Mouse (Mus musculus): ENCODE measurements around the gene Trim24. TPM values are rescaled to one million over a fixed set of nuclear protein-coding genes. Genes with fewer than 3 reads are reported as not detected.

The Trim24 gene
- polyA plus RNA-seq, 1 experiment from 2014 or later = 15.1 TPM

- DNase-seq (ENCODE audit: low spot score) (no peak), ATAC-seq (replicated peaks; ENCODE audit: low FRiP score) (no peak)
- Histone ChIP-seq H3K27me3 (replicated peaks; ENCODE audit: control insufficient read depth, insufficient read depth, low read length) (no peaks in the 10 kb centered on the region), H3K9ac (ENCODE audit: low read depth, low read length) (no peak overlapping the region), H3K27ac (ENCODE audit: low read depth, low read length) (no peak overlapping the region), H3K4me1 (replicated peaks; ENCODE audit: control insufficient read depth, insufficient read depth, low read length) (no peaks in the 10 kb centered on the region), H3K36me3 (ENCODE audit: control insufficient read depth, insufficient read depth, low read length) (peaks cover 13% of the 10 kb centered on the region), H3K4me3 (ENCODE audit: low read depth, low read length) (no peak overlapping the region), H3K4me2 (no peak overlapping the region), H3K9me3 (ENCODE audit: control insufficient read depth, low read length) (no peaks in the 10 kb centered on the region)
- WGBS = 95% methylated on average over 1 of the region's 1 CpGs
Observed at GRCm38 (mm10) chr6:37926751-37927150, 56.1 kb downstream of the Trim24 start.

GRCm38 (mm10) chr6:37936498-37936897 is 65.9 kb downstream of the Trim24 start:
- no peak for ATAC-seq (replicated peaks; ENCODE audit: low FRiP score)
- H3K36me3 ChIP-seq (ENCODE audit: control insufficient read depth, insufficient read depth, low read length) = peaks cover 4% of the 10 kb centered on the region; the same call in 1 of the 2 replicates
- 73% methylated on average over 6 of the region's 6 CpGs for WGBS

DNA sequence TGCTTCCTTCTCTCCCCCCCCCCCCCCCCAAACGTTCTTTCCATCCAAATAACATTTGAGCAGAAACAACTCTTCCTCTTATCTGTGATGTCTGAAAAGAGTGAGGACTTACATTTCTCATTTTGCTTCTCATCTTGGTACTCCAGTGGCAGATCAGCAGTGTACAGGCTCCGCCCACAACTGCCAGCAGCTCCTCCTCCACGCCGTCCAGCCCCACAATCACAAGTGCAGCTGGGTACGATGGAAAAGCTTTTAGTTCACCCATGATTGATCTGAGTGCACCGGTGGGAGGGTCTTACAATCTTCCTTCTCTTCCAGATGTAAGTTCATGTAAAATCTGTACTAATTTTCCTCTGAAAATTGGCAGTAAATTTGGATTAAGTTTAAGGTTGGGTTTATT is 80.7 kb downstream of the Trim24 start:
- no peak for ATAC-seq (replicated peaks; ENCODE audit: low FRiP score)
- DNase-seq (ENCODE audit: low spot score) = no peak
- 82% methylated on average over 6 of the region's 6 CpGs for WGBS
- Histone ChIP-seq H3K4me2 (no peak overlapping the region), H3K27me3 (replicated peaks; ENCODE audit: control insufficient read depth, insufficient read depth, low read length) (no peaks in the 10 kb centered on the region), H3K9ac (ENCODE audit: low read depth, low read length) (no peak overlapping the region), H3K9me3 (ENCODE audit: control insufficient read depth, low read length) (no peaks in the 10 kb centered on the region), H3K4me3 (ENCODE audit: low read depth, low read length) (no peak overlapping the region), H3K27ac (ENCODE audit: low read depth, low read length) (no peak overlapping the region), H3K36me3 (ENCODE audit: control insufficient read depth, insufficient read depth, low read length) (peaks cover 8% of the 10 kb centered on the region), H3K4me1 (replicated peaks; ENCODE audit: control insufficient read depth, insufficient read depth, low read length) (no peaks in the 10 kb centered on the region)

More at GRCm38 (mm10) chr6:37936498-37936897, 65.9 kb downstream of the Trim24 start:
- H3K27ac ChIP-seq (ENCODE audit: low read depth, low read length) = no peak overlapping the region
- no peak for DNase-seq (ENCODE audit: low spot score)
- H3K4me1 ChIP-seq (replicated peaks; ENCODE audit: control insufficient read depth, insufficient read depth, low read length) = no peaks in the 10 kb centered on the region
- H3K9me3 ChIP-seq (ENCODE audit: control insufficient read depth, low read length) = no peaks in the 10 kb centered on the region
- no peak overlapping the region for H3K4me2 ChIP-seq
- H3K9ac ChIP-seq (ENCODE audit: low read depth, low read length) = no peak overlapping the region
- no peaks in the 10 kb centered on the region for H3K27me3 ChIP-seq (replicated peaks; ENCODE audit: control insufficient read depth, insufficient read depth, low read length)
- no peak overlapping the region for H3K4me3 ChIP-seq (ENCODE audit: low read depth, low read length)

DNA sequence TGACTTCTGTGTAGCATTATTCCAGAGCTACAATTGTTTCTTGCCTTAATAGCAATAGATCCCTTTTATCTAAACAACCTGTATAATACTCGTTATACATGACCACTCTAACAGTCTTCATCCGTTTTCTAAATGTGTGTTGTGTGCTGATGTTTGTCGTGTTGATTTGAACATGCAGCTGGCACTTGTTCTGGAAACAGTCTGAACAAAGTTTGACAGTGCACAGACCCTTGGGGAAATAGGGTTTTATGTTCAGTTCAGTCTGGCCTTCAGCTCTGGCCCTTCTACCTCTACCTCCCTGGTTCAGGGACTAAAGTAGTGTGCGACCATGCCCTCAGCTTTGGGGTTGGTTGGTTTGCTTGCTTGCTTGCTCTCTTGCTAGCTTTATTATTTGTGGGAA is 96.8 kb downstream of the Trim24 start:
- Histone ChIP-seq H3K4me1 (replicated peaks; ENCODE audit: control insufficient read depth, insufficient read depth, low read length) (no peaks in the 10 kb centered on the region), H3K9me3 (ENCODE audit: control insufficient read depth, low read length) (no peaks in the 10 kb centered on the region), H3K36me3 (ENCODE audit: control insufficient read depth, insufficient read depth, low read length) (peaks cover 25% of the 10 kb centered on the region), H3K27me3 (replicated peaks; ENCODE audit: control insufficient read depth, insufficient read depth, low read length) (no peaks in the 10 kb centered on the region), H3K4me2 (no peak overlapping the region), H3K9ac (ENCODE audit: low read depth, low read length) (no peak overlapping the region), H3K27ac (ENCODE audit: low read depth, low read length) (no peak overlapping the region), H3K4me3 (ENCODE audit: low read depth, low read length) (no peak overlapping the region)
- ATAC-seq (replicated peaks; ENCODE audit: low FRiP score) (no peak), DNase-seq (ENCODE audit: low spot score) (no peak)
- WGBS = 88% methylated on average over 4 of the region's 4 CpGs

DNA sequence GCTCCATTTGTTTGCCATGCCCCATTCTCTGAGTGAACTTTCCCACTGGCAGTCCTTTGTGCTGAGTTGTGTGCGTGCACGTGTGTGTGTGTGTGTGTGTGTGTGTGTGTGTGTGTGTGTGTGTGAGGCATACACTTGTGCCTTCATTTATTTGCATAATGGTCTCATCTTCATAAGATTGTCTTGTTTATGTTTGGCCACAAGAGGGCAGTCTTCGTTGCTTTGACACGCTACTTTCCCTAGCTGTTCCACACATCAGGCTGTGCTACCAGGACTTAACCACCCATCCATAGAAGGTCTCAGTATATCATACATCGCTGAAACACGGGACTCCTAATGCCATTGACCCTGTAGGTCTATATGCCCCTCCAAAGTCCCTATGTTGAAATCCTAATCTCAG is 136.8 kb downstream of the Trim24 start:
- 6% methylated on average over 6 of the region's 6 CpGs for WGBS

DNA sequence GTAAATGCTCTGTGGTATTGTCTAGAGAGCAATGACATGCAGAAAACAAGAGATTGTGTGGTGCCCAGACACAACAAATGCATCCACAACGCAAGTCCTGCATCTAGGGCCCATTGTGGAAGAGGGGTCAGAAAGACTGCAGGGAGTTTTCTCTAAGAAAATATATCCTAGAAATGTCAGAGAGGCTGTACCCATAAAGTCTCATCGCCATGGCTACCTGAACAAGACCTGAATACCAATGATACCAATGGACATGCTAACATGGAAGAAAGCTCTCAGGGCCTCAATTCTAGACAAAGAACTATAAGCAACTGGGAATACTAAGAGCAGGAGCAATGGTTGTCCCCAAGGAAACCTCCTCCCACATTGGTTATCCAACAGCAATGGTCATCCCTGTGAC is 142.2 kb downstream of the Trim24 start:
- H3K27me3 ChIP-seq (replicated peaks; ENCODE audit: control insufficient read depth, insufficient read depth, low read length) = no peaks in the 10 kb centered on the region
- DNase-seq (ENCODE audit: low spot score) (no peak), ATAC-seq (replicated peaks; ENCODE audit: low FRiP score) (no peak)
- H3K4me2 ChIP-seq = no peak overlapping the region
- H3K36me3 ChIP-seq (ENCODE audit: control insufficient read depth, insufficient read depth, low read length) = no peaks in the 10 kb centered on the region
- 81% methylated on average over 2 of the region's 2 CpGs for WGBS
- no peak overlapping the region for H3K9ac ChIP-seq (ENCODE audit: low read depth, low read length)
- no peak overlapping the region for H3K4me3 ChIP-seq (ENCODE audit: low read depth, low read length)
- H3K4me1 ChIP-seq (replicated peaks; ENCODE audit: control insufficient read depth, insufficient read depth, low read length) = no peaks in the 10 kb centered on the region
- no peak overlapping the region for H3K27ac ChIP-seq (ENCODE audit: low read depth, low read length)
- no peaks in the 10 kb centered on the region for H3K9me3 ChIP-seq (ENCODE audit: control insufficient read depth, low read length)

More for the DNA sequence above, 136.8 kb downstream of the Trim24 start:
- no peaks in the 10 kb centered on the region for H3K36me3 ChIP-seq (ENCODE audit: control insufficient read depth, insufficient read depth, low read length)
- H3K4me3 ChIP-seq (ENCODE audit: low read depth, low read length) = no peak overlapping the region
- no peaks in the 10 kb centered on the region for H3K9me3 ChIP-seq (ENCODE audit: control insufficient read depth, low read length)
- no peak overlapping the region for H3K9ac ChIP-seq (ENCODE audit: low read depth, low read length)
- no peaks in the 10 kb centered on the region for H3K27me3 ChIP-seq (replicated peaks; ENCODE audit: control insufficient read depth, insufficient read depth, low read length)
- DNase-seq (ENCODE audit: low spot score) (no peak), ATAC-seq (replicated peaks; ENCODE audit: low FRiP score) (no peak)
- H3K4me1 ChIP-seq (replicated peaks; ENCODE audit: control insufficient read depth, insufficient read depth, low read length) = no peaks in the 10 kb centered on the region
- no peak overlapping the region for H3K27ac ChIP-seq (ENCODE audit: low read depth, low read length)
- H3K4me2 ChIP-seq = no peak overlapping the region

Other genes starting within 250 kb of the Trim24 start
- gene Svopl, start 176.2 kb downstream of the Trim24 start, polyA plus RNA-seq (2014; fragmentation: Nextera tagmentation; extraction: Ambion mirVana) = 0.08 and 0.25 TPM in 2 replicates
- gene Tmem213, start 238.4 kb downstream of the Trim24 start, polyA plus RNA-seq (2014; fragmentation: Nextera tagmentation; extraction: Ambion mirVana) = not detected in 2 replicates

All from liver, embryonic 11.5 days (tissue).